Mouse (Mus musculus): Measurements from ENCODE around the gene Htr6. TPM values are rescaled to one million over a fixed set of nuclear protein-coding genes. Genes with fewer than 3 reads are reported as not detected.

Gene Htr6
- total RNA-seq (2021): 1 to 10 TPM; 6.4 to 6.6 TPM

DNA sequence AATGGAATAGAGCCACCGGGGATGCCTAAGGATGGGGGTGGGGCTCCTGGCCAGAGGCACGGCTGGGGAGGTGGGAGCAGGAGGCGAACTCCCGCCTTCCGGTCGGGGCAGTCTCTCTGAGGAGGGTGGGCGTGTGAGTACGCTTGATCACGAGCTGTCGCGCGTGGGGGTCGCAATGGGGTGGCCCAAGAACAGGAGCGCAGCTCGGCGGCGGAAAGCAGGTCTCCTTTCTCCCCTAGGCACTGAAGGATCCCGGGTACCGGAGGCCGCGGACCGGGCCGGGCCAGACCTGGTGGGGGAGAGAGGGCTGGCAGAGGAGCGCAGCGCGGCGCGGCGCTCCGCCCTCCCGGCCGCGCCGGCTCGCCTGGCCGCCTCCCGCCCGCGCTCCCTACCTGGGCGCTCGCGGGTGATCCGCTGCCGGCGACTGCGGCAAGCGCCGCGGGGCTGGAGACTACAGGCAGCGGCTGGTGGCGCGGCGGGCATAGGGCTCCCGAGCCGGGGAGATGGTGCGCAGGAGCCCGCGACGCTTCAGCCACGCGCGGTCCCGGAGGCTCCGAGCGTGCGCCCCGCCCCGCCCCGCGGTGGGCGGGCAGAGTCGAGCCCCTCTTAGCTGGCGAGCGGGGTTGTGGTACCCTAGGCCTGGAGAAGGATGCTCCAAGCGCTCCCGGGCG lies at the start of gene Htr6:
Htr6 (minus strand) TSS at position 530 of the 671 bp plus-strand sequence.
- intact Hi-C loops (cut with DNase I): loop anchor here (5.0 kb wide), 2 partner anchors 78 to 103 kb away; partner anchors contain the start of gene Tmco4
- peak in 1 of 2 experiments; percentile 58 for DNase-seq (ENCODE audit: low spot score in 2 of 2)

DNA sequence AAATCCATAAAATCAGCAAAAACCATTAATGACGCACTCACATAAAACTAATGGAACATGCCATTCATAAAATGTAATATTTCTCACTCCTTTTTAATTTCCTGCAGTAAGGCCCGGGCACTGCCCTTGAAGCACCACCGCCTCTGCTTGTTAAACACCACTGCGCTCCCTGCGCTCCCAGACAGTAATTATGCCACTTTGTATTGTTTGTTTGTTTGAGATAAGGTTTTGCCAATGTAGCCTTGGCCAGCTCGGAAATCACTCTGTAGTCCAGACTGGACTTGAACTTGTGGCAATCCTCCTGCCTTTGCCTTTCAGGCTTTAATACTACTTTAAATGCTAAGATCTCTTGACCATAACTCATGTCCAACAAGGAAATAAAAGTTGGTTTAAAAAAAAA lies 49.6 kb upstream of the Htr6 start:
- no peak for DNase-seq (ENCODE audit: low spot score in 2 of 2)
- intact Hi-C loops (cut with DNase I): no loop called here

DNA sequence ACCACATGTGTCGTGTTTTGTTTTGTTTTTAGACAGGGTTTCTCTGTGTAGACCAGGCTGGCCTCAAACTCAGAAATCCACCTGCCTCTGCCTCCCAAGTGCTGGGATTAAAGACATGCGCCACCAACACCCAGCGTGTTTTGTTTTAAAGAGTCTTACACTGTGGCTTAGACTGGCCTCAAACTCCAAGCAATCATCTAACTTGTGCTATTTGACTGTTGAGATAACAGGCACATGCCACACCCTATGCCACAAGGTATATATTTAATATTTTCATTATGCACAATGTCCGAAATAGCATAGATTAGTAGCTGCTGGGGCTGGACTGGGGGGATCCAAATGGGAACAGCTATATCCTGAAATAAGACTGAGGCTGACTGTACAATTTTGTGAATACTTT lies 47.2 kb upstream of the Htr6 start:
- no peak for DNase-seq (ENCODE audit: low spot score in 2 of 2)
- intact Hi-C loops (cut with DNase I): no loop called here

- intact Hi-C loops (cut with DNase I): no loop called here
- no peak for DNase-seq (ENCODE audit: low spot score in 2 of 2)
These were observed 45.6 kb upstream of the Htr6 start for GRCm38 (mm10) chr4:139120998-139121397.

DNA sequence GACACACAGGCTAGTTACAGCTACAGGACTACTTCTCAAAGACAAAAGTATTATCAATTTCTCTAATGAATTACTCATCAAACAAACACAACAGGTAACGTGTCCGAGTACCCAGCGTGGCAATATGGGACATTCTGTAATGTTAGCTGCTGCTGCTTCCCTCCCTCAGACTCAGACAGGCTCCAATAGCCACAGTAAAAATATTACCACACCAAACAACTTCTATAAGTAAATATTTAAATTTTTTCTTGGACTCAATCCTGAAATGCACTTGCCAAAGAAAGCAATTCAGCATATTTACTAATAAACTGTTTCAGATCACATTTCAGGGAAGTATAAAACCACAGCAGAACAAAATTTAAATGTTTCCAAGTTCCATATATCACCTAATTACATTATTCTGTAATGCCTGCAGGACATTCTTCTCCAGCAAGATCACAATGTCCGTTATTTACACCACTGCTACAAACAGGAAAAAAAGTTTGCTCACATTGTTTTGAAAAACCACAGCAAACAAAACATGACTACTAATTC lies 45.0 kb upstream of the Htr6 start:
- intact Hi-C loops (cut with DNase I): no loop called here
- no peak for DNase-seq (ENCODE audit: low spot score in 2 of 2)

DNA sequence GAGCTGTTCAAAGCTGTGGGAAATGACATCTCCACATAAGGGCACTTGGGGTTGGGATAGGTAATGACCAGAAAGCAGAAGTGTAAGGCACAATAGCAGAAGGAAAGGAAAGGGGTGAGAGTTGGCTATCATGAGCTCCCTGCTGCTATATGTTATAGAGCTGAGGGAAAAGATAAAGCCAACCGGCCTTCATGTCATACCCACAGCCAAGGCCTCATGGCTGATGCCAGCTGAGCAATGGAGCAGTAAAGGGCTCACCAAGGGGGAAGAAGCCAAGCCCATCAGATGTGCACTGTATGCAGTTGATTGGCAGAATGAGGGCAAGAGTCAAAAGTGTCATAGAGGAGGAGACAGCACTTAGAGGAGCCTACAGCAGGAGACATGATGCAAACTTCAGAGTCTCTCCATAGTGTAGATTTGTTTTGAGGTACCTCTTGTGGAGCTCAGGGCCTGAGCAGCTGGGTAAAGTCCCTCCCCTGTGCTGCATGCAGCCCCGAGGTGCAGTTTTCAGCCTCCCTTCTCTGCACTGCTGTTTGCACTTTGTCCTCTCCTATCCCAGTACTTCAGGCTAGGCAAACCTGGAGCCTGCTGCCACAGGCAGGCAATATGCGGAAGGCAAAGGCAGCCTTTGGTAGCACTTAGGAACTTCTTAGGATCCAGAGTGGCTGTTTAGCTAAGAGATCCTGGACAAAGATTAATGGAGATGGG lies 41.1 kb upstream of the Htr6 start:
- intact Hi-C loops (cut with DNase I): no loop called here
- no peak for DNase-seq (ENCODE audit: low spot score in 2 of 2)

DNA sequence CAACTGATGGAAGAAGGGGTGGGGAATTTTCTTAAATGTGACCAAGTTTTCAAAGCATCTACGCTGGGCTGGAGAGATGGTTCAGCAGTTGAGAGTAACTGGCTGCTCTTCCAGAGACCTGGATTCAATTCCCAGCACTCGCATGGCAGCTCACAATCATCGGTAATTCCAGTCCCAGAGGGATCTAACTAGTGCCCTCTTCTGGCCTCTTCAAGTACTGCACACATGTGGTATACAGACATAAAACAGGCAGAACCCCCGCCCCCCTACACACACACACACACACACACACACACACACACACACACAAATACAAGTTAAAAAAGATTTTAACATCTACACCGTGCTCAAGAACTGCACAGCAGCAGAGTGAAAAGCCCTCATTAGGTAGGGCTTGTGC lies 40.4 kb upstream of the Htr6 start:
- intact Hi-C loops (cut with DNase I): no loop called here
- DNase-seq (ENCODE audit: low spot score in 2 of 2): no peak

- DNase-seq (ENCODE audit: low spot score in 2 of 2): no peak
- intact Hi-C loops (cut with DNase I): no loop called here
These were observed 37.1 kb upstream of the Htr6 start for GRCm38 (mm10) chr4:139112482-139112881.

DNA sequence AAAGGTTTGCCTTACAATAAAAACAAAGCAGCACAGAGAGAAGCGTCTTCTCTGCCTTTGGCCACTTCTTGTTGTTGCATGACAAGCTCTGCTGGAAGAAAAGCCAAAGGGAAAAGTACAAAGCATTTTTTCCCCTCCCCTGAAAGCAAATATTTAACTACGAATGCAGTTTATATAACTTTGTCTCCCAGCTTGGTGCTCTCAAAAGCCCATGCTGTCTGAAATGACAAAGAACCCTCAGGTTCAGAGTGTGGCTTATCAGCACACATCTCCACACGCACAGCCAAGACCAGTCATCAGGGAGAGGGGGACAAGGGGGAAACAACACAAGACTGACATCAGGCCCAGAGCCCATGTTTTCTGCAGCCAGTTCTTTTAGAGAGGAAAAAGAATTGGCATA lies 36.1 kb upstream of the Htr6 start:
- intact Hi-C loops (cut with DNase I): no loop called here

DNA sequence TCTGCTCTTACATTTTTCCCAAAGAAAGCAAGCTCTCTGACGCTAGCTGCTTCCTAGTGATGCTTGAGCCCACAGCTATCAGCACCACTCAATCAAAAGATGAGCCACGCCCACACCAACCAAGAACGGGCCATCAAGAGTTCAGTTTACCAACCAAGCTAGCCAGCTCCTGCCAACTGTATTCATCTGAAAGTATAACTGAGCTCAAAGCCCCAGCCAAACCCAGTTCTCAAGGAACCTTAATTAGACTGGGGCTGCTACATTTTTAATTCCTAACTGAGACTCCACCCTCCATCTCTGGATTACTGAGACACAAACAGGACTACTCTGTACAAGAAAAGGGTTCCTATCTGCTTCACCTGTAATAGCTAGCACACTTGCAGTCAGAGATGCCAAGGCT lies 35.5 kb upstream of the Htr6 start:
- no peak for DNase-seq (ENCODE audit: low spot score in 2 of 2)
- intact Hi-C loops (cut with DNase I): no loop called here

More for the DNA sequence above, 36.1 kb upstream of the Htr6 start:
- DNase-seq (ENCODE audit: low spot score in 2 of 2): no peak

- intact Hi-C loops (cut with DNase I): no loop called here
- no peak for DNase-seq (ENCODE audit: low spot score in 2 of 2)
These were observed 30.1 kb upstream of the Htr6 start for GRCm38 (mm10) chr4:139105453-139105852.

GRCm38 (mm10) chr4:139101546-139101945 lies 26.2 kb upstream of the Htr6 start:
- no peak for DNase-seq (ENCODE audit: low spot score in 2 of 2)
- intact Hi-C loops (cut with DNase I): no loop called here

DNA sequence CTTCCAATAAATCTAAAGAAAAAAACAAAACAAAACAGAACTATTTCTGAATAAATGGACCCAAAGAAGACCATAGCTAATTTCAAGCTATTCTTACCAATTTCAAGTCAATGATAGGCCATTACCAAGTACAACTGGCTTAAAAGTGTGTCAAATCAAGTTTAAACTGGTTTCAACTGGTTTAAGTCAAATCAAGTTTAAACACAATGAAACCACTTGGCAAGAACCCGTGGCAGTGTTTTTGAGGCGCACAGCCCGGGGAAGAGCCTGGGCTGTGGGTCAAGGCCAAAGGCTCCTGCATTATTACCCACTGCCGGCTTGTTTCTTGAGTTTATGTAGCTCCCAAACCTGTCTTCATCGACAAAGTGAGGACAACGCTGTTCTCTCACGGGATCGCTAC lies 25.0 kb upstream of the Htr6 start:
- DNase-seq (ENCODE audit: low spot score in 2 of 2): no peak
- intact Hi-C loops (cut with DNase I): no loop called here

GRCm38 (mm10) chr4:139096201-139096600 lies 20.8 kb upstream of the Htr6 start:
- intact Hi-C loops (cut with DNase I): no loop called here
- DNase-seq (ENCODE audit: low spot score in 2 of 2): peak in 1 of 2 experiments; percentile 28

- DNase-seq (ENCODE audit: low spot score in 2 of 2): no peak
- intact Hi-C loops (cut with DNase I): no loop called here
These were observed 20.0 kb upstream of the Htr6 start for GRCm38 (mm10) chr4:139095406-139095805.

DNA sequence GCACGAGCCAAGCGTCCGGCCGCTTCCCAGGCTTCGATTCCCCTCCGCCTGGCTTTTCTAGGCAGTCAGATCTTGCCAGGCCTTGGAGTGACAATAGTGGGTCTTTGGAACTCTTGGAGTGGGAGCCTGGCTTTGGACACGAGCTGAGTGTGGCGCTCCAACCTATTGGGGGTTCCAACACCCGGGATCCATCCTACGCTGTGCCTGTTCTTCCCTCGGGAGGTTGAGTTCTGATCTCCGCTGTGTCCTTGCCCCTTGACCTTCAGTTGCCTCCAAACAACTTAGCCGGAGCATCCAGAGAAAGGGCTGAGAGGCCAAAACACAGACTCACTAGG lies 17.8 kb upstream of the Htr6 start:
- DNase-seq (ENCODE audit: low spot score in 2 of 2): no peak
- intact Hi-C loops (cut with DNase I): loop anchor here (5.0 kb wide), 1 partner anchor 99 kb away; the partner anchor contains the start of gene Capzb

- intact Hi-C loops (cut with DNase I): loop anchor here (5.0 kb wide), 1 partner anchor 100 kb away; the partner anchor contains the start of gene Capzb
- no peak for DNase-seq (ENCODE audit: low spot score in 2 of 2)
These were observed 17.2 kb upstream of the Htr6 start, which contains the start of gene Nbl1 for GRCm38 (mm10) chr4:139092356-139093195. Gene Nbl1 (minus strand): TSS chr4:139092993.

GRCm38 (mm10) chr4:139091478-139092355 lies 16.3 kb upstream of the Htr6 start:
- DNase-seq (ENCODE audit: low spot score in 2 of 2): no peak
- intact Hi-C loops (cut with DNase I): loop anchor here (5.0 kb wide), 1 partner anchor 101 kb away; the partner anchor contains the start of gene Capzb

GRCm38 (mm10) chr4:139091066-139091465 lies 15.7 kb upstream of the Htr6 start:
- intact Hi-C loops (cut with DNase I): loop anchor here (5.0 kb wide), 1 partner anchor 101 kb away; the partner anchor contains the start of gene Capzb
- DNase-seq (ENCODE audit: low spot score in 2 of 2): no peak
